Mouse (Mus musculus) left cerebral cortex, adult 8-10 months (tissue): Measurements from ENCODE around the gene Pole3. TPM values are rescaled to one million over a fixed set of nuclear protein-coding genes. Genes with fewer than 3 reads are reported as not detected.
"Not testable (repeated sequence)": the region's sequence is repeated elsewhere in the genome, so short reads cannot be mapped to it uniquely, and the experiment has no call there.

Experiments
- DNase-seq, 2 experiments: peaks; one replicate each; pipeline ENCODE4 v3.0.0; 2022; ENCODE audit warnings: low spot score in 2 of 2
- total RNA-seq, 4 experiments: library from RNA; stranded (reverse); gene quantifications; 2 replicates each; pipeline ENCODE4 v1.2.4; 2022

The Pole3 gene
- total RNA-seq, 4 experiments from 2014 or later, result 27.6 to 29.5 (median 28.3) TPM

- no peak for DNase-seq
Observed at GRCm38 (mm10) chr4:62487914-62488313, 37.0 kb downstream of the Pole3 start.

- DNase-seq, result no peak
Observed at GRCm38 (mm10) chr4:62487172-62487571, 37.7 kb downstream of the Pole3 start.

- no peak for DNase-seq
Observed at GRCm38 (mm10) chr4:62486162-62486696, 38.6 kb downstream of the Pole3 start.

- no peak for DNase-seq
Observed at GRCm38 (mm10) chr4:62485450-62486161, 39.3 kb downstream of the Pole3 start.

- no peak for DNase-seq
Observed at GRCm38 (mm10) chr4:62484928-62485327, 39.9 kb downstream of the Pole3 start.

- no peak for DNase-seq
Observed at GRCm38 (mm10) chr4:62480709-62481605, 43.9 kb downstream of the Pole3 start.

- no peak for DNase-seq
Observed at GRCm38 (mm10) chr4:62479937-62480708, 44.7 kb downstream of the Pole3 start, which contains the start of gene Bspry. TSS of gene Bspry (plus strand) at chr4:62480053.

GRCm38 (mm10) chr4:62479593-62479936 lies 45.3 kb downstream of the Pole3 start:
- DNase-seq, result not testable (repeated sequence)

- DNase-seq, result no peak
Observed at GRCm38 (mm10) chr4:62477542-62478244, 47.2 kb downstream of the Pole3 start.

GRCm38 (mm10) chr4:62475793-62476192 lies 49.1 kb downstream of the Pole3 start:
- no peak for DNase-seq

GRCm38 (mm10) chr4:62475131-62475530 lies 49.7 kb downstream of the Pole3 start:
- no peak for DNase-seq

Other genes with a start within 250 kb of the Pole3 start
- gene Fkbp15, start 164.5 kb downstream of the Pole3 start, total RNA-seq, result 10 to 100 TPM; 34.7 to 40.4 (median 38.3) TPM
- gene Slc31a1, start 164.3 kb downstream of the Pole3 start, total RNA-seq, result 10 to 100 TPM; 12.1 to 13.9 (median 13.0) TPM
- gene Cdc26, start 116.4 kb downstream of the Pole3 start, total RNA-seq, result 10 to 100 TPM; 47.8 to 58.0 (median 54.3) TPM
- 10 to 100 TPM; 11.4 to 13.8 (median 12.6) TPM for gene Prpf4, start 116.3 kb downstream of the Pole3 start, total RNA-seq
- gene Rnf183, start 89.8 kb downstream of the Pole3 start, total RNA-seq, result not detected
- 10 to 100 TPM in 2 of 4 experiments, 1 to 10 TPM in 2; 9.1 to 11.4 (median 10.6) TPM for gene Wdr31, start 54.2 kb downstream of the Pole3 start, total RNA-seq
- under 1 TPM in 3 of 4 experiments, not detected in 1; 0.32 to 0.61 (median 0.41) TPM for gene Bspry, start 45.0 kb downstream of the Pole3 start, total RNA-seq
- 1 to 10 TPM; 7.8 to 9.6 (median 9.5) TPM for gene Hdhd3, start 21.6 kb downstream of the Pole3 start, total RNA-seq
- gene Alad, start 5.2 kb downstream of the Pole3 start, total RNA-seq, result 10 to 100 TPM; 35.5 to 39.6 (median 36.9) TPM
- under 1 TPM; 0.35 to 0.73 (median 0.44) TPM for gene 4933430I17Rik, start 301 bp upstream of the Pole3 start, total RNA-seq
- 10 to 100 TPM; 30.4 to 34.1 (median 32.8) TPM for gene Rgs3, start 34.8 kb upstream of the Pole3 start, total RNA-seq